In genomic region chr6:84148470-84148869, GRCm38 (mm10) we compare ENCODE assay signal across 9 mouse cellular contexts.
DNase-seq lines count a peak whose midpoint lies in the region; ATAC-seq and TF ChIP-seq lines count a peak whose summit lies in the region.
"Had no signal": no experiment of that assay in that cellular context is flagged by ENCODE, and none has a peak within 500 bp of the region (broad histone marks: within the 10 kb centered on the region; RNA-seq: fewer than 3 reads in every experiment).

No protein-coding gene starts in this region.

- H3K36me3 ChIP-seq in kidney, adult 2 months (ENCODE audit: control insufficient read depth, insufficient read depth, low read length) = no peaks in the 10 kb centered on the region
- no peaks in the 10 kb centered on the region for H3K36me3 ChIP-seq in thymus, adult 2 months (ENCODE audit: control insufficient read depth, insufficient read depth, low read length)
- no peaks in the 10 kb centered on the region for H3K36me3 ChIP-seq in stomach, postnatal 0 days (ENCODE audit: control insufficient read depth, insufficient read depth, low read length)
- H3K36me3 ChIP-seq: limb, embryonic 12.5 days had no signal

- H3K4me1 ChIP-seq in kidney, adult 2 months (ENCODE audit: control insufficient read depth, insufficient read depth, low read length) = no peaks in the 10 kb centered on the region
- H3K4me1 ChIP-seq in thymus, adult 2 months (replicated peaks; ENCODE audit: control insufficient read depth, insufficient read depth, low read length) = peaks cover 67% of the 10 kb centered on the region
- no peaks in the 10 kb centered on the region for H3K4me1 ChIP-seq in stomach, postnatal 0 days (replicated peaks; ENCODE audit: control insufficient read depth, insufficient read depth)
- H3K4me1 ChIP-seq: megakaryocyte, embryonic 14.5 days had no signal

- no peak overlapping the region for H3K27ac ChIP-seq in kidney, adult 2 months (ENCODE audit: insufficient read depth, low read depth, low read length)
- peak overlapping the region; percentile 90 for H3K27ac ChIP-seq in thymus, adult 2 months (ENCODE audit: control insufficient read depth, insufficient read depth, low read length)
- H3K27ac ChIP-seq in stomach, postnatal 0 days (replicated peaks) = no peak overlapping the region

- H3K4me2 ChIP-seq in stomach, postnatal 0 days (replicated peaks; ENCODE audit: low read depth) = no peak overlapping the region
- H3K4me2 ChIP-seq: limb, embryonic 12.5 days had no signal

- 66% methylated on average over 6 of the region's 6 CpGs for WGBS in kidney, adult 2 months
- 51% methylated on average over 6 of the region's 6 CpGs for WGBS in thymus, adult 2 months
- WGBS in stomach, postnatal 0 days = 65% methylated on average over 6 of the region's 6 CpGs

- H3K9ac ChIP-seq in stomach, postnatal 0 days (ENCODE audit: low read length) = no peak overlapping the region
- H3K9ac ChIP-seq: limb, embryonic 12.5 days had no signal

- no peak for TF ChIP-seq CTCF in kidney, adult 2 months (conservative IDR thresholded peaks at IDR 0.05; ENCODE audit: insufficient read depth, insufficient read length, low read depth, low read length)
- no peak for TF ChIP-seq CTCF in thymus, adult 2 months (IDR thresholded peaks at IDR 0.05; ENCODE audit: borderline replicate concordance, control insufficient read depth, extremely low read depth, insufficient read depth, low read length, poor library complexity)
- TF ChIP-seq CTCF in stomach, postnatal 0 days (IDR thresholded peaks at IDR 0.05; ENCODE audit: low read depth) = peak; percentile 65

- H3K27me3 ChIP-seq in kidney, adult 2 months (replicated peaks; ENCODE audit: control insufficient read depth, insufficient read depth, low read length) = no peaks in the 10 kb centered on the region
- no peaks in the 10 kb centered on the region for H3K27me3 ChIP-seq in thymus, adult 2 months (ENCODE audit: control insufficient read depth, insufficient read depth, low read length)
- no peaks in the 10 kb centered on the region for H3K27me3 ChIP-seq in stomach, postnatal 0 days (ENCODE audit: control insufficient read depth, insufficient read depth, low read length)
- H3K27me3 ChIP-seq: limb, embryonic 12.5 days had no signal

- ATAC-seq in stomach, postnatal 0 days (ENCODE audit: low FRiP score, low TSS enrichment) = no peak

- TF ChIP-seq EP300 in stomach, postnatal 0 days (optimal IDR thresholded peaks at IDR 0.05) = no peak

- H3K4me3 ChIP-seq in kidney, adult 2 months (ENCODE audit: insufficient read depth, low read depth, low read length) = no peak overlapping the region
- H3K4me3 ChIP-seq in thymus, adult 2 months (ENCODE audit: control insufficient read depth, insufficient read depth, low read length) = no peak overlapping the region
- no peak overlapping the region for H3K4me3 ChIP-seq in stomach, postnatal 0 days (ENCODE audit: low read depth, low read length)
- H3K4me3 ChIP-seq: limb, embryonic 12.5 days; megakaryocyte, embryonic 14.5 days had no signal

- DNase-seq in kidney, adult 2 months = peak; percentile 39
- no peak for DNase-seq in kidney, adult 11 months
- DNase-seq in thymus, adult 2 months = peak; percentile 35
- DNase-seq in thymus, adult 18-20 months = no peak
- DNase-seq in brain, adult 2 months (ENCODE audit: low read depth, low spot score) = peak; percentile 46
- no peak for DNase-seq in stomach, postnatal 0 days (ENCODE audit: low spot score)
- no peak for DNase-seq in cerebellum, adult 9-11 months

- TF ChIP-seq POLR2A in kidney, adult 2 months (IDR thresholded peaks at IDR 0.05; ENCODE audit: low read depth, low read length) = no peak
- no peak for TF ChIP-seq POLR2A in thymus, adult 2 months (IDR thresholded peaks at IDR 0.05; ENCODE audit: control insufficient read depth, extremely low read depth, insufficient read depth, low read length, poor library complexity)

- H3K9me3 ChIP-seq in stomach, postnatal 0 days (ENCODE audit: control insufficient read depth, low read length) = no peaks in the 10 kb centered on the region
- H3K9me3 ChIP-seq: limb, embryonic 12.5 days; megakaryocyte, embryonic 14.5 days had no signal

Comparison
In these comparisons a context has a peak if more than half of its experiments do, and no peak if none do; other contexts are left out.
1. DNase-seq: peak in kidney, adult 2 months (single experiment), thymus, adult 2 months (single experiment) and brain, adult 2 months (single experiment); none in kidney, adult 11 months (single experiment), thymus, adult 18-20 months (0 of 2), stomach, postnatal 0 days (single experiment) and cerebellum, adult 9-11 months (single experiment).